Mouse (Mus musculus): ENCODE results near the gene Ccr10. TPM values are rescaled to one million over a fixed set of nuclear protein-coding genes. Genes with fewer than 3 reads are reported as not detected.
"Not testable (repeated sequence)": the region's sequence is repeated elsewhere in the genome, so short reads cannot be mapped to it uniquely, and the experiment has no call there.

Gene Ccr10
- total RNA-seq, 2 experiments from 2014 or later = not detected

DNA sequence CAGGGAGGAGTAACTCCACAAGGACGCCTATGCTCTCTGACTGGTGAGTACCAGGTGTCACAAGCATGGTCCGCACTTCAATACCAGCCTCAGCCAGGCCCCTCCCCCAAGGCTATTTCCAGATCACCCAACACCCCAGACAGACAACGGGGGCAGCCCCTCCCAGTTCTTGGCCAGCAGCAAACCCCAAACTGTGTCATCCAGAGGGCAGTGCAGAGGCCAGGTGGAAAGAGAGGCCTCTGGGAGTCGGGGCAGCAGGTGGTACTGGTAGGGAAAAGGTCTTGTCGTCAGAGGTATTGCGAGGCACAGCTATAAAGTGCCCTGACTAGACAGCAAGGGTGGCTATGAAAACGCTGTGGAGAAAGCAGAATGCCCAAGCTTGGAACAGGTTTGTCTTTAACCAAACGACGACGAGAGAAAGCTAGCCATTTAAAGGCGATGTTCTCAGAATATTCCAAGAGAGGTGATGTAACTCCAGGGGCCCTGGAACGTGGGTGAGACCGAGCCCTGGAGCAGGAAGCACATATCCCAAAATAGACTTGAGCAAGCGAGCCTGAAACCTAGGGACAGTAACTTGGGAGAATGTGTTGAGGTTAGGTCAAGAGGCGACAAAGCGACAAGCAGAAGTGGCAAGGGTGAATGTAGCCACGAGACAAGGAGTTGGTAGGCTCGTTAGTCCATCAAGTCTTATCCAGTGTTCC lies 45.0 kb downstream of the Ccr10 start:
- no peak for ATAC-seq (replicated peaks; ENCODE audit: poor library complexity)

DNA sequence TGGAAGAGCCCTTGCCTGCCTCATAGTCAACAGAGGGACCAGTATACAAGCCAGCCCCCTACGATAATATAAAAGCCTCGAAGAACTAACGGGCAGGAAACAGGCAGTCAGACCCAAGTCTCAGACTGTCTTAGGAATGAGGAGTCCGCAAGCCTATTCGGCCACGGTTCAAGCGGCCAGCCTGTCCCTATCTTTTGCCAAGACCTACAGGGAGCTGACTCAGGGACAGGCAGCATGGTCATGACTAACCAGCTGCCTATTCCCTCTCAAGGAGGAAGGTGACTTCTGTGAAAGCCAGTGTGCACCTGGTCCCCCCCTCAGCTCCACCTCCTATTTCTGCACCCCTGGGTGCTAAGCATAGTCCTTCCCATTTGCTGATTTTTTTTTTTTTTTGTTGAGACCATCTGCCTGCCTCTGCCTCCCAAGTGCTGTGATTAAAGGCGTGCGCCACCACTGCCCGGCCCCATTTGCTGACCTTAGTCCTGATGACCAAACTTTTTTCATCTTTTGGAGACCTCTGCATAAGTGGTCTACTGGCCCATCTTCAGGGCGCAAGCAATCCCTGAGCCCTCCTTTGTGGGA lies 46.2 kb downstream of the Ccr10 start:
- ATAC-seq (replicated peaks; ENCODE audit: poor library complexity) = no peak

DNA sequence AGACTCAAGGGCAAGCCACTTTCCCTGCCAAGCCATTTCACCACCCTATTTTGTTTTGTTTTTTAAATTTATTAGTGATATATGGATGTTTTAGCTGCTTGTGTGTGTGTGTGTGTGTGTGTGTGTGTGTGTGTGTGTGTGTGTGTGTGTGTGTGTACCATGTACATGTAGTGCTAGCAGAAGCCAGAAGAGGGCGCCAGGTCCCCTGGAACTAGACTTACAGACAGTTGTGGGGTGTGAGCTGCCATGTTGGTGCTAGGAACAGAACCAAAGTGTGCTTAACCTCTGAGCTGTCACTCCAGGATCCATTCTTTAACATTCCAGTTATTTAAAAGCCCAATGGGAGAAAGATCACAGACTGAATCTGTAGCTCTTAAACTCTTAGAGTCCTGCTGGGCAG lies 48.2 kb downstream of the Ccr10 start:
- no peak for ATAC-seq (replicated peaks; ENCODE audit: poor library complexity)

DNA sequence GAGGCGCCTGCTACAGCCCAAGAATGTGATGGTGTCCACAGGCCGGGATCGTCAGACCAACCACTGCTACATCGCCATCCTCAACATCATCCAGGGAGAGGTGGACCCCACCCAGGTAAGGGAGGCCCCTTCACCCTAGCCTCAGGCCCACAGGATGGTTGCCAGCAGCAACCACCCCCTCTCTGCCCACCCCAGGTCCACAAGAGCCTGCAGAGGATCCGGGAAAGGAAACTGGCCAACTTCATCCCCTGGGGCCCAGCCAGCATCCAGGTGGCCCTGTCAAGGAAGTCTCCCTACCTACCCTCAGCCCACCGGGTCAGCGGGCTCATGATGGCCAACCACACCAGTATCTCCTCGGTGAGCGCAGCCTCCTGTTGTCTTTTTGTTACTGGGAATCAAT lies 50.2 kb downstream of the Ccr10 start:
- not testable (repeated sequence) for ATAC-seq (replicated peaks; ENCODE audit: poor library complexity)

DNA sequence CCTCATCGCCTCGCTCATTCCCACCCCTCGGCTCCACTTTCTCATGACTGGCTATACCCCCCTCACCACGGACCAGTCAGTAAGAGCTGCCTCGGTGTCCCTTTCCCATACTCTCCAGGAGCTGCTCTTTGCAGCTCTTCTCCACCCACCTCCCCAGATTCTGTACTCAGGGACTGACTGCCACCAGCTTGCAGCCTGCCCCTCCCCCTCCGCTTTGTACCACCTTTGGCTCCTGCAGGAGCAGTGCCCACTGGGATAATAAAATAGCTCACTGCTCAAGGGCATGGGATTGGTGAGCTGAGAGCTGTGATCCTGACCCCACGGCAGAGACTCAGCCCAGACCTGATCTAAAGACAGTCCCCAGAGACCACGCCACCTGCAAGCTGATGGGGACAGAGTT lies 50.7 kb downstream of the Ccr10 start:
- not testable (repeated sequence) for ATAC-seq (replicated peaks; ENCODE audit: poor library complexity)

Other genes starting within 250 kb of the Ccr10 start
- 38.3 and 38.6 TPM in 2 replicates for gene Stat3, start 235.9 kb downstream of the Ccr10 start, total RNA-seq (2015)
- gene Stat3, start 235.9 kb downstream of the Ccr10 start, total RNA-seq (2017) = 78.6 and 85.3 TPM in 2 replicates
- 0.51 and 1.7 TPM in 2 replicates for gene Cavin1, start 204.6 kb downstream of the Ccr10 start, total RNA-seq (2015)
- gene Cavin1, start 204.6 kb downstream of the Ccr10 start, total RNA-seq (2017) = 1.4 and 2.5 TPM in 2 replicates
- 21.4 and 35.3 TPM in 2 replicates for gene Atp6v0a1, start 166.0 kb downstream of the Ccr10 start, total RNA-seq (2015)
- 38.1 and 50.1 TPM in 2 replicates for gene Atp6v0a1, start 166.0 kb downstream of the Ccr10 start, total RNA-seq (2017)
- 6.0 and 8.4 TPM in 2 replicates for gene Naglu, start 105.4 kb downstream of the Ccr10 start, total RNA-seq (2015)
- gene Naglu, start 105.4 kb downstream of the Ccr10 start, total RNA-seq (2017) = 9.9 and 12.0 TPM in 2 replicates
- gene Hsd17b1, start 97.0 kb downstream of the Ccr10 start, total RNA-seq (2015) = 6.0 and 9.8 TPM in 2 replicates
- 3.2 and 5.2 TPM in 2 replicates for gene Hsd17b1, start 97.0 kb downstream of the Ccr10 start, total RNA-seq (2017)
- 19.8 and 28.1 TPM in 2 replicates for gene Coasy, start 92.9 kb downstream of the Ccr10 start, total RNA-seq (2015)
- gene Coasy, start 92.9 kb downstream of the Ccr10 start, total RNA-seq (2017) = 28.0 and 31.7 TPM in 2 replicates
- gene Mlx, start 88.2 kb downstream of the Ccr10 start, total RNA-seq (2015) = 76.4 and 83.6 TPM in 2 replicates
- 84.7 and 90.0 TPM in 2 replicates for gene Mlx, start 88.2 kb downstream of the Ccr10 start, total RNA-seq (2017)
- gene Psmc3ip, start 80.0 kb downstream of the Ccr10 start, total RNA-seq (2015) = 32.7 and 40.2 TPM in 2 replicates
- 58.6 and 67.8 TPM in 2 replicates for gene Psmc3ip, start 80.0 kb downstream of the Ccr10 start, total RNA-seq (2017)
- 7.3 and 8.1 TPM in 2 replicates for gene Retreg3, start 55.5 kb downstream of the Ccr10 start, total RNA-seq (2015)
- gene Retreg3, start 55.5 kb downstream of the Ccr10 start, total RNA-seq (2017) = 24.0 and 25.7 TPM in 2 replicates
- gene Tubg1, start 55.5 kb downstream of the Ccr10 start, total RNA-seq (2015) = 20.7 and 21.2 TPM in 2 replicates
- 41.4 and 43.3 TPM in 2 replicates for gene Tubg1, start 55.5 kb downstream of the Ccr10 start, total RNA-seq (2017)
- not detected in 2 replicates for gene Tubg2, start 19.5 kb downstream of the Ccr10 start, total RNA-seq (2015)
- not detected in 2 replicates for gene Tubg2, start 19.5 kb downstream of the Ccr10 start, total RNA-seq (2017)
- 0.51 and 0.77 TPM in 2 replicates for gene Cntnap1, start 4.9 kb downstream of the Ccr10 start, total RNA-seq (2015)
- gene Cntnap1, start 4.9 kb downstream of the Ccr10 start, total RNA-seq (2017) = 0.34 and 0.87 TPM in 2 replicates
- gene Plekhh3, start 4.1 kb downstream of the Ccr10 start, total RNA-seq (2015) = 0.66 TPM in 1 of 2 replicates, not detected in the other
- 0.14 and 1.0 TPM in 2 replicates for gene Plekhh3, start 4.1 kb downstream of the Ccr10 start, total RNA-seq (2017)
- gene Ezh1, start 51.0 kb upstream of the Ccr10 start, total RNA-seq (2015) = 13.8 and 15.8 TPM in 2 replicates
- gene Ezh1, start 51.0 kb upstream of the Ccr10 start, total RNA-seq (2017) = 13.2 and 15.8 TPM in 2 replicates
- 0.88 TPM in 1 of 2 replicates, not detected in the other for gene Ramp2, start 70.6 kb upstream of the Ccr10 start, total RNA-seq (2015)
- gene Ramp2, start 70.6 kb upstream of the Ccr10 start, total RNA-seq (2017) = 1.9 TPM in 1 of 2 replicates, not detected in the other
- gene Vps25, start 78.3 kb upstream of the Ccr10 start, total RNA-seq (2015) = 261 and 263 TPM in 2 replicates
- 70.4 and 86.9 TPM in 2 replicates for gene Vps25, start 78.3 kb upstream of the Ccr10 start, total RNA-seq (2017)
- not detected in 2 replicates for gene Wnk4, start 85.1 kb upstream of the Ccr10 start, total RNA-seq (2015)
- not detected in 2 replicates for gene Wnk4, start 85.1 kb upstream of the Ccr10 start, total RNA-seq (2017)
- gene Cntd1, start 103.6 kb upstream of the Ccr10 start, total RNA-seq (2015) = 1.1 and 2.0 TPM in 2 replicates
- gene Cntd1, start 103.6 kb upstream of the Ccr10 start, total RNA-seq (2017) = 1.2 and 1.3 TPM in 2 replicates
- 74.0 and 91.0 TPM in 2 replicates for gene Coa3, start 103.7 kb upstream of the Ccr10 start, total RNA-seq (2015)
- gene Coa3, start 103.7 kb upstream of the Ccr10 start, total RNA-seq (2017) = 43.7 and 47.8 TPM in 2 replicates
- gene Becn1, start 126.8 kb upstream of the Ccr10 start, total RNA-seq (2015) = 49.8 and 61.2 TPM in 2 replicates
- 161 and 166 TPM in 2 replicates for gene Becn1, start 126.8 kb upstream of the Ccr10 start, total RNA-seq (2017)
- gene Psme3, start 140.8 kb upstream of the Ccr10 start, total RNA-seq (2015) = 208 and 220 TPM in 2 replicates
- 116 and 120 TPM in 2 replicates for gene Psme3, start 140.8 kb upstream of the Ccr10 start, total RNA-seq (2017)
- 1.5 and 2.0 TPM in 2 replicates for gene Aoc2, start 149.6 kb upstream of the Ccr10 start, total RNA-seq (2015)
- 0.75 and 1.6 TPM in 2 replicates for gene Aoc2, start 149.6 kb upstream of the Ccr10 start, total RNA-seq (2017)
- 0.15 and 0.29 TPM in 2 replicates for gene Aoc3, start 155.2 kb upstream of the Ccr10 start, total RNA-seq (2015)
- gene Aoc3, start 155.2 kb upstream of the Ccr10 start, total RNA-seq (2017) = not detected in 2 replicates
- gene G6pc, start 192.1 kb upstream of the Ccr10 start, total RNA-seq (2015) = not detected in 2 replicates
- gene G6pc, start 192.1 kb upstream of the Ccr10 start, total RNA-seq (2017) = not detected in 2 replicates
- 41.4 and 52.1 TPM in 2 replicates for gene Aarsd1, start 242.2 kb upstream of the Ccr10 start, total RNA-seq (2015)
- gene Aarsd1, start 242.2 kb upstream of the Ccr10 start, total RNA-seq (2017) = 77.8 and 79.3 TPM in 2 replicates
- 3.9 and 5.4 TPM in 2 replicates for gene Gm27029, start 249.4 kb upstream of the Ccr10 start, total RNA-seq (2015)
- gene Gm27029, start 249.4 kb upstream of the Ccr10 start, total RNA-seq (2017) = 0.25 and 1.6 TPM in 2 replicates
- gene Rundc1, start 249.6 kb upstream of the Ccr10 start, total RNA-seq (2015) = 3.3 and 4.1 TPM in 2 replicates
- gene Rundc1, start 249.6 kb upstream of the Ccr10 start, total RNA-seq (2017) = 4.5 and 4.7 TPM in 2 replicates
- gene Ptges3l, start 249.9 kb upstream of the Ccr10 start, total RNA-seq (2015) = 0.17 and 0.42 TPM in 2 replicates
- gene Ptges3l, start 249.9 kb upstream of the Ccr10 start, total RNA-seq (2017) = 0.71 and 4.1 TPM in 2 replicates

All from megakaryocyte progenitor cell, adult 5-6 weeks (primary cell).